Mouse (Mus musculus) small intestine, adult 2 months (tissue): ENCODE measurements around the gene Gabbr2. TPM values are rescaled to one million over a fixed set of nuclear protein-coding genes. Genes with fewer than 3 reads are reported as not detected.

Experiments
- H3K27ac ChIP-seq: fragments of 200-500 bp; 2 replicates; pipeline ENCODE4 v1.5.1; 2012; ENCODE audit warnings: low read depth, low read length, control low read depth, inconsistent platforms; ENCODE audit not compliant: insufficient read depth
- H3K27me3 ChIP-seq: fragments of 200-500 bp; 2 replicates; pipeline ENCODE4 v1.6.1; 2012; ENCODE audit warnings: mild to moderate bottlenecking, moderate library complexity, low read length, inconsistent platforms; ENCODE audit not compliant: control insufficient read depth, insufficient read depth
- H3K36me3 ChIP-seq: fragments of 200-500 bp; 2 replicates; pipeline ENCODE4 v1.6.1; 2012; ENCODE audit warnings: mild to moderate bottlenecking, low read length, control low read depth, inconsistent platforms; ENCODE audit not compliant: control insufficient read depth, insufficient read depth
- H3K4me1 ChIP-seq: fragments of 200-500 bp; 2 replicates; pipeline ENCODE4 v1.6.1; 2012; ENCODE audit warnings: low read length, inconsistent platforms, mixed read lengths; ENCODE audit not compliant: control insufficient read depth, insufficient read depth, insufficient read length
- H3K4me3 ChIP-seq: fragments of 200-500 bp; 2 replicates; pipeline ENCODE4 v1.5.1; 2012; ENCODE audit warnings: low read depth, mild to moderate bottlenecking, control low read depth, inconsistent platforms, low read length, moderate library complexity
- CTCF ChIP-seq: fragments of 200-500 bp; IDR thresholded peaks from 2 replicates; pipeline ENCODE4 v1.5.1; 2012; ENCODE audit warnings: low read depth, mild to moderate bottlenecking, control low read depth, inconsistent platforms, low read length, moderate library complexity, mixed read lengths; ENCODE audit not compliant: insufficient replicate concordance, insufficient read length; ENCODE audit errors: extremely low read depth
- POLR2A ChIP-seq: fragments of 200-500 bp; IDR thresholded peaks from 2 replicates; pipeline ENCODE4 v1.6.1; 2012; ENCODE audit warnings: low read depth, mild to moderate bottlenecking, control low read depth, inconsistent platforms, low read length, moderate library complexity
- WGBS: fragments of 180-500 bp; shearing (Covaris S2); methylation state at CpG from one replicate; pipeline ENCODE4 v1.1.7; 2018; 5-methylcytosine and 5-hydroxymethylcytosine counted together
- polyA plus RNA-seq: library from polyadenylated mRNA; depleted of rRNA; stranded (reverse); fragments of >200 nt; gene quantifications from 2 replicates; pipeline ENCODE4 v1.2.3, GENCODE M21; 2012

Gene Gabbr2
- polyA plus RNA-seq, 1 experiment, result 0.74 TPM

DNA sequence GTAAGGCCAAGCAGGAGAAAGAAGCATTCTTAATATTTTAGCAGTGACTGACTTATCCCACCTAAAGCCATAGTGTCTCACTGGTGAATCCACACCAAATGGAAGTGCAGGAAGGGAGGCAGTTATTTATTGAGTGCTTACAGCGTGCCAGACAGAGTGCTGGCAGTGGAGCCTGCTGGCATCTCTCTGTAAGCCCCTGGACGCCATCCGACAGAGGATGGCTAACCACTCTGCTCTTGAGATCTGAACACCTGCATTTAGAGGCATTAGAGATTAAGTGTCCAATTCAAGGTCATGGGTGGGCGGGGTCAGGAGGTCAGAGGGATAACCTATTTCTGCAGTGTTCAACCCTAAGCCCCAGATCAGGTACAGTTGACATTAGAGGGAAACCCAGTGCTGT lies 2.8 kb downstream of the Gabbr2 start:
- WGBS, result 67% methylated on average over 4 of the region's 4 CpGs
- no peak overlapping the region for H3K27ac ChIP-seq
- no peak for TF ChIP-seq CTCF
- no peak for TF ChIP-seq POLR2A
- peaks cover 25% of the 10 kb centered on the region for H3K27me3 ChIP-seq
- H3K36me3 ChIP-seq, result no peaks in the 10 kb centered on the region
- H3K4me3 ChIP-seq, result no peak overlapping the region
- H3K4me1 ChIP-seq, result 0 out of 2 replicates have a peak, but pooled peaks cover 1% of the 10 kb centered on the region

DNA sequence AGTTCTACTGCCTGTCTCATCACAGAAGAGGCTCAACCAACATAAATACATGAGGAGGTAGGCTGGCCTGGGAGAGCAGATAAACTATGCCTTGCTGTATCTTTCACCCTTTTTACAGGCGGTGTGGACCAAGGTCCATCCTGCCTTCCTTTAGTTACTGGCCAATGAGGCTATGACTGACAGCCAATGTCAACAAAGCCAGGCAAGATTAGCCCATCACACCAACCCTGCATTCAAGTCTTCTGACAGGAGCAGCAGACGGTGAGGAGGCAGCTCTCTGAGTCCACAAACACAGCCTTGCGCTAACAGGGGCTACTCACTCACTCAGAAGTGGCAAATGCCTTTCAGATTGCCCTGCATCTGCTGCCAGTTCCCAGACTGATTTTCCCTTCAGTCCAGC lies 3.4 kb downstream of the Gabbr2 start:
- Histone ChIP-seq H3K4me3 (no peak overlapping the region), H3K27ac (no peak overlapping the region), H3K4me1 (0 out of 2 replicates have a peak, but pooled peaks cover 1% of the 10 kb centered on the region), H3K36me3 (no peaks in the 10 kb centered on the region), H3K27me3 (peaks cover 25% of the 10 kb centered on the region)
- 18% methylated on average over 3 of the region's 3 CpGs for WGBS
- no peak for TF ChIP-seq POLR2A
- no peak for TF ChIP-seq CTCF

DNA sequence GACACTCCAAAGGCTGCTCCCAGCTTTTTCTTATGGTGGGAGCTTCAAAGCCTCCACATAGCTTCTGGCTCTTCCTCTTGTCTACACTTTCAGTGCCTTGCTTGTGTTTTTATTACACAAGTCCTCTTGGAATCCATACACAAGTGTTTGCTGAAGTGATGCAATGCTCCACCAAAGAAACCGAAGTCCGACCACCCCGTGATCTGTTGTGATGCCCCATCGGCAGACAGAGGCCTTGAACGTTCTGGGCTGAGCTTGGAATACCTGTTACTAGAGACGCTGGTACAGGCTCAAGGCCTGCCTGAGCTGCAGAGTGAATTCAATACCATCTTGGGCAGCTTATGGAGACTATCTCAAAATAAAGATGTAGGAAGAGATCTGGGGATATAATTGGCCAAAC lies 3.9 kb downstream of the Gabbr2 start:
- Histone ChIP-seq H3K36me3 (no peaks in the 10 kb centered on the region), H3K4me3 (no peak overlapping the region), H3K4me1 (0 out of 2 replicates have a peak, but pooled peaks cover 1% of the 10 kb centered on the region), H3K27ac (no peak overlapping the region), H3K27me3 (peaks cover 23% of the 10 kb centered on the region)
- WGBS, result 74% methylated on average over 6 of the region's 6 CpGs
- TF ChIP-seq POLR2A (no peak), CTCF (no peak)

DNA sequence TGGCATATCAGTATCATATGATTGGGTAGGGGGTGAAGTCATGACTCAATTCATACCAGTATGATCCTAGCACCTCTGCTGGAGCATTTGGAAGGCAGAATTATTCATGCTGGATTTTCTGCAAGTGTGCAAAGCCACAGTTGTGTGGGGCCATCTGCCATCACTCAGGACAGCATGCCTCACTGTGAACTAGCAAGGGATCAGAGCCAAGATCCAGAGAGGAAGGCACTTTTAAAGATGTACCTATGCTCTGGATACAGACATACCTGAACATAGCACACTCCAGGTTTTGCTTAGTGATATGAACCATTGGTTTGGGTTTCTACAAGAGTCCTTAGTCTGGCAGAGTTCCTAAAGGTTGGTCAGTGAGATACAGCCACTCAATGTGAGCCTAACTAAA lies 5.6 kb downstream of the Gabbr2 start:
- H3K4me3 ChIP-seq, result no peak overlapping the region
- H3K4me1 ChIP-seq, result no peaks in the 10 kb centered on the region
- TF ChIP-seq POLR2A (no peak), CTCF (no peak)
- peaks cover 6% of the 10 kb centered on the region for H3K27me3 ChIP-seq
- H3K36me3 ChIP-seq, result no peaks in the 10 kb centered on the region
- H3K27ac ChIP-seq, result no peak overlapping the region

DNA sequence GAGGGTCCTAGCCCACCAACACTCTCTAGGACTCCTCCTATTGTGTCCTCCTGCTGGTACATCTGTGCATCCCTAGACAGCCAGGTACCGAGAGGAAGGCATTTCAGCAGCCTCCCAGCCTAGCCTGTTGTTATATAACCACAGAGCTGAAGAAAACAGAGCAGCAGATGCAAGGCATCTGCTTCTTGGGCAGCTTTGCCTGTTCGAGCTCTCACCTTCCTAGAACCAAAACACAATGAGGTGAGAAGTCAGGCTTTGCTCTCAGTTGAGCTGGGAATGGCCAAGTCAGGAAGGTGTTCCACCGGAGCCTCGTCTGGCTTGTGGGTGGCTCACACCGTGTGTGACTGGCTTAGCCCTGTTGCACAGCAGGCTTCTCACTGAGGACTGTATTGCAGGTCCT lies 8.8 kb downstream of the Gabbr2 start:
- H3K27ac ChIP-seq, result no peak overlapping the region
- no peaks in the 10 kb centered on the region for H3K27me3 ChIP-seq
- H3K36me3 ChIP-seq, result no peaks in the 10 kb centered on the region
- no peaks in the 10 kb centered on the region for H3K4me1 ChIP-seq
- 60% methylated on average over 5 of the region's 5 CpGs for whole genome bisulfite sequencing
- no peak overlapping the region for H3K4me3 ChIP-seq
- TF ChIP-seq CTCF, result no peak
- TF ChIP-seq POLR2A, result no peak

DNA sequence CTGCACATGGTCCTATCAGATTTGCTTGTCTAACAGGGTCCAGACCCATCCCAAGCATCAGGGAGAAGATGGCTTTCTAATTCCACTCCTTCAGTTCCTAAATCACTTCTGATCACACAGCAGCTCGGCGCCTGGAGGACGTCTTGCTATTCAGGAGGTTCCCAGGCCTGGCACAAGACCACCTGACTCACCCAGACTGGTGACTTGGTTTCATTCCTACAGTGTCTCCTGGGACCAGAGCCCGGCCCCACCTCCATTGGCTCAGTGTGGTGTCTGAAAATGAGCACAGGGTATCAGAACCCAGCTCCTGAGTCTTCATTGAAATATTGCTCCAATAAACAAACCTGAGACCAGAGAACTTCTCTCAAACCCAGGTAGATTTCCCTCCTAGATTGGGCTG lies 9.6 kb downstream of the Gabbr2 start:
- H3K27ac ChIP-seq, result no peak overlapping the region
- WGBS, result 89% methylated on average over 4 of the region's 4 CpGs
- no peaks in the 10 kb centered on the region for H3K27me3 ChIP-seq
- H3K4me3 ChIP-seq, result no peak overlapping the region
- H3K36me3 ChIP-seq, result no peaks in the 10 kb centered on the region
- H3K4me1 ChIP-seq, result no peaks in the 10 kb centered on the region
- TF ChIP-seq POLR2A, result no peak
- TF ChIP-seq CTCF, result no peak

DNA sequence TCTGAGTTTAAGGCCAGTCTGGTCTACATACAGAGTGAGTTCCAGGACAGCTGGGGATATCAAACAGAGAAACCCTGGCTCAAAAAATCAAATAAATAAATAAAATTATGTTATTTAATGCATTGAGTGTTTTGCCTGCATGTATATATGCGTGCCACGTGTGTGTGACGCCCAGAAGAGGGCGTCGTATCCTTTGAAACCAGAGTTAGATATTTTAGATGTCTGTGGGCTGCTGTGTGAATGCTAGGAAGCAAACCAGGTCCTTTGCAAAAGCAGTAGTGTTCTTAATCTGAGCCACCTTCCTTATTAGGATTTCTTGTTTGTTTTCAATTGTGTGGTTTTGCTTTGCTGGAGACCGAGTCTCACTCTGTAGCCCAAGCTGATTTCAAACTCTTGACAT lies 13.3 kb downstream of the Gabbr2 start:
- Histone ChIP-seq H3K4me3 (no peak overlapping the region), H3K27me3 (no peaks in the 10 kb centered on the region), H3K27ac (no peak overlapping the region), H3K4me1 (no peaks in the 10 kb centered on the region), H3K36me3 (no peaks in the 10 kb centered on the region)
- no peak for TF ChIP-seq CTCF
- no peak for TF ChIP-seq POLR2A
- WGBS, result 82% methylated on average over 6 of the region's 6 CpGs

DNA sequence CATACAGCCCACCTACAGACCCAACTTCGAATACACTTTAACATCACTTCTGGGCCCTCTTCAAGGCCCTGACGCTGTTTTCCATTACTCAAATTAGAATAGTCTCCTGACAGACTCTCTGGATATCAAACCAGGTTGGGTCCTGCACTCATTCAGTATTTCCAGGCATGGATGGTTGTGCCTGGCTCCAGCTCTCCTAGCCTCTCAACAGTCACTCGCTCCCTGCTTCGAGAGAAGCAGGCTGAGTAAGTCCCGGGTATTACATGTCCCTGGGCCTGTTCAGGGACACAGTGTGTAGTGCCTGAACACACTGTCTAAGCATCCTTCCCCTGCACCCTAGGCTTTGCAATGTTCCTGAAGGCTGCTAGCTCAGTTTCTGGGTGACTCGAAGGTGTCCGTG lies 14.5 kb downstream of the Gabbr2 start:
- TF ChIP-seq CTCF (no peak), POLR2A (no peak)
- Histone ChIP-seq H3K4me1 (no peaks in the 10 kb centered on the region), H3K27ac (no peak overlapping the region), H3K36me3 (no peaks in the 10 kb centered on the region), H3K4me3 (no peak overlapping the region), H3K27me3 (no peaks in the 10 kb centered on the region)
- 92% methylated on average over 7 of the region's 7 CpGs for WGBS
